Mouse (Mus musculus): ENCODE data around the gene Hist2h2be.
A peak's percentile ranks its signal among the peaks of the same experiment; 100 is the strongest.
"Not testable (repeated sequence)": the region's sequence is repeated elsewhere in the genome, so short reads cannot be mapped to it uniquely, and the experiment has no call there.

- peak; percentile 85 for TF ChIP-seq POLR2A (IDR thresholded peaks at IDR 0.05; ENCODE audit: control insufficient read depth, extremely low read depth, insufficient read depth, low read length, poor library complexity)
- not testable (repeated sequence) for TF ChIP-seq CTCF (IDR thresholded peaks at IDR 0.05; ENCODE audit: borderline replicate concordance, control insufficient read depth, extremely low read depth, insufficient read depth, low read length, poor library complexity)
Measured at GRCm38 (mm10) chr3:96245003-96245886, 24.3 kb downstream of the Hist2h2be start, which contains the start of gene Hist2h2aa1.

Data from thymus, adult 2 months (tissue).